Mouse (Mus musculus) E14TG2a.4 (cell line): ENCODE data around the gene Relch.
"Not testable (repeated sequence)": the region's sequence is repeated elsewhere in the genome, so short reads cannot be mapped to it uniquely, and the experiment has no call there.

Source experiments
- CTCF ChIP-seq: conservative IDR thresholded peaks from 2 replicates; pipeline ENCODE4 v1.5.1; 2014; ENCODE audit warnings: low read length
- NANOG ChIP-seq: IDR thresholded peaks from 2 replicates; pipeline ENCODE4 v1.6.1; 2014; ENCODE audit warnings: borderline replicate concordance, low read length, mixed read lengths
- POU5F1 ChIP-seq: IDR thresholded peaks from 2 replicates; pipeline ENCODE4 v1.6.1; 2014; ENCODE audit warnings: low read length, borderline replicate concordance

- TF ChIP-seq CTCF, NANOG, POU5F1: not testable (repeated sequence)
Observed at GRCm38 (mm10) chr1:105729246-105729645, 65.6 kb downstream of the Relch start.
